Mouse (Mus musculus) left cerebral cortex, adult 2 months (tissue): ENCODE measurements around the gene Arf3. TPM values are rescaled to one million over a fixed set of nuclear protein-coding genes. Genes with fewer than 3 reads are reported as not detected.
A peak's percentile ranks its signal among the peaks of the same experiment; 100 is the strongest.

Experiments used
- DNase-seq, 2 experiments: peaks; one replicate each; pipeline ENCODE4 v3.0.0; 2021 to 2022; ENCODE audit warnings: low spot score in 2 of 2, mixed read lengths in 1 of 2; ENCODE audit errors: extremely low spot score in 1 of 2
- H3K27ac ChIP-seq: fragments of 200-600 bp; 2 replicates; pipeline ENCODE4 v1.8.1; 2022
- H3K4me3 ChIP-seq: fragments of 200-600 bp; 2 replicates; pipeline ENCODE4 v1.8.1; 2022
- CTCF ChIP-seq: fragments of 200-600 bp; IDR thresholded peaks from 2 replicates; pipeline ENCODE4 v1.8.1; 2022; ENCODE audit warnings: antibody characterized with exemption, mild to moderate bottlenecking, moderate library complexity
- intact Hi-C: fragments of 180-260 bp; cut with DNase I; formaldehyde crosslinking; loops from one replicate; pipeline ENCODE4 v1.15.1; 2025
- total RNA-seq, 2 experiments: library from RNA; stranded (reverse); gene quantifications; 2 replicates each; pipeline ENCODE4 v1.2.3; 2021

The Arf3 gene
- total RNA-seq, 2 experiments from 2014 or later = 749 to 756 TPM

GRCm38 (mm10) chr15:98776280-98777004 is 13.4 kb upstream of the Arf3 start:
- TF ChIP-seq CTCF = no peak; the same call in 1 of the 2 replicates
- Histone ChIP-seq H3K27ac (no peak overlapping the region), H3K4me3 (no peak overlapping the region; the same call in 1 of the 2 replicates)
- DNase-seq = no peak
- intact Hi-C loops = no loop called here

GRCm38 (mm10) chr15:98775533-98775932 is 12.5 kb upstream of the Arf3 start:
- Histone ChIP-seq H3K27ac (no peak overlapping the region), H3K4me3 (no peak overlapping the region)
- TF ChIP-seq CTCF = no peak
- intact Hi-C loops = no loop called here
- DNase-seq = no peak

GRCm38 (mm10) chr15:98774096-98774495 is 11.1 kb upstream of the Arf3 start:
- Histone ChIP-seq H3K27ac (no peak overlapping the region), H3K4me3 (no peak overlapping the region)
- intact Hi-C loops = no loop called here
- no peak for TF ChIP-seq CTCF
- DNase-seq = no peak

GRCm38 (mm10) chr15:98772511-98773211 is 9.6 kb upstream of the Arf3 start:
- H3K27ac ChIP-seq = no peak overlapping the region
- DNase-seq = no peak

GRCm38 (mm10) chr15:98771813-98772425 is 8.9 kb upstream of the Arf3 start:
- intact Hi-C loops = no loop called here
- no peak for DNase-seq
- H3K27ac ChIP-seq = no peak overlapping the region
- peak overlapping the region; percentile 42 for H3K4me3 ChIP-seq
- no peak for TF ChIP-seq CTCF

More at GRCm38 (mm10) chr15:98772511-98773211, 9.6 kb upstream of the Arf3 start:
- intact Hi-C loops = no loop called here
- peak overlapping the region; percentile 42 for H3K4me3 ChIP-seq
- no peak for TF ChIP-seq CTCF

- intact Hi-C loops = no loop called here
- H3K27ac ChIP-seq = no peak overlapping the region
- no peak for TF ChIP-seq CTCF
- no peak overlapping the region for H3K4me3 ChIP-seq
- DNase-seq = no peak
Measured at GRCm38 (mm10) chr15:98768259-98768658, 5.2 kb upstream of the Arf3 start.

- no peak overlapping the region for H3K4me3 ChIP-seq
- intact Hi-C loops = no loop called here
- no peak overlapping the region for H3K27ac ChIP-seq
- DNase-seq = no peak
- TF ChIP-seq CTCF = no peak
Measured at GRCm38 (mm10) chr15:98765929-98766328, 2.9 kb upstream of the Arf3 start.

- DNase-seq = peak; percentile 74 to 77
- no peak for TF ChIP-seq CTCF
- intact Hi-C loops = no loop called here
- peak overlapping the region; percentile 98 for H3K27ac ChIP-seq
- H3K4me3 ChIP-seq = peak overlapping the region; percentile 96
Measured at GRCm38 (mm10) chr15:98762201-98762621, 803 bp downstream of the Arf3 start.

- DNase-seq = no peak
- Histone ChIP-seq H3K4me3 (no peak overlapping the region), H3K27ac (no peak overlapping the region)
- intact Hi-C loops = no loop called here
- TF ChIP-seq CTCF = no peak
Measured at GRCm38 (mm10) chr15:98754125-98754524, 8.9 kb downstream of the Arf3 start.

- DNase-seq = no peak
- intact Hi-C loops = no loop called here
- no peak overlapping the region for H3K4me3 ChIP-seq
- no peak for TF ChIP-seq CTCF
- H3K27ac ChIP-seq = no peak overlapping the region
Measured at GRCm38 (mm10) chr15:98753021-98753423, 10.0 kb downstream of the Arf3 start.

GRCm38 (mm10) chr15:98749093-98749492 is 13.9 kb downstream of the Arf3 start:
- intact Hi-C loops = no loop called here
- no peak for DNase-seq
- Histone ChIP-seq H3K4me3 (no peak overlapping the region), H3K27ac (no peak overlapping the region)
- no peak for TF ChIP-seq CTCF

- intact Hi-C loops = no loop called here
- H3K4me3 ChIP-seq = no peak overlapping the region
- no peak for DNase-seq
- H3K27ac ChIP-seq = no peak overlapping the region
- no peak for TF ChIP-seq CTCF
Measured at GRCm38 (mm10) chr15:98747296-98747695, 15.7 kb downstream of the Arf3 start.
